Comparison of ENCODE assay signal across 9 mouse cellular contexts in the genomic region with DNA sequence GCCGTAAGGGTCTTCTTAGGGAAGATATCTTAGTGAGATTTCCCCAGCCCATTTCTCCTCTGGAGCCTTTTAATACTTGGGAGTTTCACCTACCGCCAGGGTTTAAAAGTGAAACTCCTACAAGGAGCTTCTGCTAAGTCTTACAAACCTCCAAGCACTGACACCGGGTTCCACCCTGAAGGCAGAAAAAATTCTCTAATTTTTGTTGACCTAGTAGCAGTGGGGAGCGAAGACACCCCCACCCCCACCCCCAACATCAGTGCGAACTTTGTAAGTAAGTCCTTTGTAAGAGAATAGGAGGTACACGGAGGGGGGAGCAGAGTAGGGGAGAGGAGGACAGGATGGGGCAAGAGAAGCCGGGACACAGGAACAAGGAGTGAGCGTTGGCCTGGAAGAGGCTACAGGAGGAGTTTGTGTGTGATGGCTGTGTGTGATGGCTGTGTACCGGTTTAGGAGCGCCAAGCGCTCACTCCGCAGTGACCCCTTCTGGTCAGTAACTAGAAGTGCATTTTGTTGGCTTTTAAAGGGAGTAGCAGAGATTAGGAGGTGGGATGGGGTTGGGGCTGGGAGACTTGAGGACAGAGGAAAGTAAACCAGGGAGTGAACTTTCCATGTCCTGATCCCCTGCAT. TPM values are rescaled to one million over a fixed set of nuclear protein-coding genes. Genes with fewer than 3 reads are reported as not detected.
DNase-seq lines count a peak whose midpoint lies in the region; ATAC-seq and TF ChIP-seq lines count a peak whose summit lies in the region.
"Had no signal": no experiment of that assay in that cellular context is flagged by ENCODE, and none has a peak within 500 bp of the region (broad histone marks: within the 10 kb centered on the region; RNA-seq: fewer than 3 reads in every experiment).

No protein-coding gene starts in this region.

- TF ChIP-seq CTCF in gastrocnemius, adult 2 months (IDR thresholded peaks at IDR 0.05), result peak; percentile 52

- H3K36me3 ChIP-seq in forebrain, embryonic 16.5 days (ENCODE audit: control insufficient read depth, insufficient read depth), result no peaks in the 10 kb centered on the region
- H3K36me3 ChIP-seq: stomach, embryonic 15.5 days had no signal

- no peak overlapping the region for H3K27ac ChIP-seq in gastrocnemius, adult 2 months
- H3K27ac ChIP-seq in forebrain, embryonic 16.5 days (ENCODE audit: low read length), result peak overlapping the region; percentile 98
- H3K27ac ChIP-seq: stomach, embryonic 15.5 days had no signal

- H3K4me2 ChIP-seq in forebrain, embryonic 16.5 days (ENCODE audit: low read length), result peak overlapping the region; percentile 67

- intact Hi-C loops in gastrocnemius, adult 2 months (cut with DNase I), result no loop called here
- intact Hi-C loops in left cerebral cortex, postnatal 14 days (cut with DNase I), result loop anchor here (2.0 to 10.0 kb wide), 6 partner anchors 59 to 468 kb away; no protein-coding TSS in a partner anchor

- H3K4me3 ChIP-seq in gastrocnemius, adult 2 months, result no peak overlapping the region
- peak overlapping the region; percentile 81 for H3K4me3 ChIP-seq in forebrain, embryonic 16.5 days (replicated peaks; ENCODE audit: low read length)

- under 1% methylated on average over 12 of the region's 12 CpGs for WGBS in forebrain, embryonic 16.5 days

- H3K9me3 ChIP-seq in forebrain, embryonic 16.5 days (ENCODE audit: control insufficient read depth, low read length), result no peaks in the 10 kb centered on the region
- H3K9me3 ChIP-seq: stomach, embryonic 15.5 days had no signal

- H3K4me1 ChIP-seq in forebrain, embryonic 16.5 days (replicated peaks; ENCODE audit: control insufficient read depth, insufficient read depth, low read length), result peaks cover 23% of the 10 kb centered on the region
- H3K4me1 ChIP-seq: stomach, embryonic 15.5 days had no signal

- peak overlapping the region; percentile 90 for H3K9ac ChIP-seq in forebrain, embryonic 16.5 days (replicated peaks; ENCODE audit: low read depth, low read length)
- H3K9ac ChIP-seq: stomach, embryonic 15.5 days had no signal

- H3K27me3 ChIP-seq in forebrain, embryonic 16.5 days (replicated peaks; ENCODE audit: control insufficient read depth, insufficient read depth, low read length), result no peaks in the 10 kb centered on the region

- DNase-seq in gastrocnemius, adult 2 months, result no peak
- no peak for DNase-seq in gastrocnemius, adult 18-20 months (ENCODE audit: low spot score)
- peak; percentile 3 for DNase-seq in urinary bladder, postnatal 25 days (ENCODE audit: low spot score)
- no peak for DNase-seq in urinary bladder, adult 18-20 months (ENCODE audit: low spot score in 2 of 2)
- DNase-seq in left cerebral cortex, postnatal 14 days (ENCODE audit: low spot score in 2 of 2), result peak; percentile 39 to 69
- peak; percentile 71 for DNase-seq in retina, adult 2 months (ENCODE audit: low read depth, low spot score)
- no peak for DNase-seq in spleen, postnatal 14 days (ENCODE audit: low spot score in 2 of 2)

- ATAC-seq in forebrain, embryonic 16.5 days, result peak; percentile 56

RNA-seq across cellular contexts. Expression of a gene that starts 1.3 kb away (rescaled TPM):
- under 1 TPM; 0.15 to 0.47 TPM for total RNA-seq in gastrocnemius, adult 2 months (2021)
- under 1 TPM; 0.05 to 0.21 TPM for total RNA-seq in gastrocnemius, adult 18-20 months (2021)
- 32.4 and 33.9 TPM in 2 replicates for polyA plus RNA-seq in forebrain, embryonic 16.5 days (2015; fragmentation: Nextera tagmentation; extraction: Ambion mirVana)
- total RNA-seq in left cerebral cortex, postnatal 14 days (2021), result 10 to 100 TPM; 28.4 to 29.1 TPM

Comparison
In these comparisons a context has a peak if more than half of its experiments do, and no peak if none do; other contexts are left out.
1. DNase-seq: peak in urinary bladder, postnatal 25 days (single experiment), left cerebral cortex, postnatal 14 days (2 of 2) and retina, adult 2 months (single experiment); none in gastrocnemius, adult 2 months (single experiment), gastrocnemius, adult 18-20 months (single experiment), urinary bladder, adult 18-20 months (0 of 2) and spleen, postnatal 14 days (0 of 2).
2. RNA of a gene that starts 1.3 kb away (total RNA-seq): 28.4 to 29.1 TPM in left cerebral cortex, postnatal 14 days; 0.15 to 0.47 TPM in gastrocnemius, adult 2 months and 0.05 to 0.21 TPM in gastrocnemius, adult 18-20 months; every median in the first group is over 10 times any median in the second.